Mouse (Mus musculus) heart, adult 2 months (tissue): ENCODE results near the gene Inpp5a. TPM values are rescaled to one million over a fixed set of nuclear protein-coding genes. Genes with fewer than 3 reads are reported as not detected.

Source experiments
- DNase-seq, 2 experiments: peaks; one replicate each; pipeline ENCODE4 v3.0.0; 2021
- H3K27ac ChIP-seq: fragments of 200-600 bp; 2 replicates; pipeline ENCODE4 v1.8.1; 2022
- H3K27me3 ChIP-seq: fragments of 200-500 bp; 2 replicates; pipeline ENCODE4 v1.6.1; 2012; ENCODE audit warnings: mild to moderate bottlenecking, low read length, inconsistent platforms, mixed read lengths; ENCODE audit not compliant: control insufficient read depth, insufficient read depth
- H3K36me3 ChIP-seq: fragments of 200-500 bp; 2 replicates; pipeline ENCODE4 v1.6.1; 2012; ENCODE audit warnings: low read length, inconsistent platforms; ENCODE audit not compliant: control insufficient read depth, insufficient read depth
- H3K4me1 ChIP-seq: fragments of 200-500 bp; 2 replicates; pipeline ENCODE4 v1.6.1; 2011; ENCODE audit warnings: low read length; ENCODE audit not compliant: control insufficient read depth, insufficient read depth
- H3K4me3 ChIP-seq: fragments of 200-600 bp; 2 replicates; pipeline ENCODE4 v1.8.1; 2022
- H3K79me2 ChIP-seq: fragments of 200-500 bp; replicated peaks from 2 replicates; pipeline ENCODE4 v1.6.1; 2012; ENCODE audit warnings: mild to moderate bottlenecking, inconsistent platforms, low read length, moderate library complexity, mixed read lengths; ENCODE audit not compliant: control insufficient read depth, insufficient read depth
- H3K9ac ChIP-seq: fragments of 200-500 bp; 2 replicates; pipeline ENCODE4 v1.6.1; 2012; ENCODE audit warnings: low read depth, mild to moderate bottlenecking, control low read depth, inconsistent platforms, low read length, mixed read lengths
- CTCF ChIP-seq: fragments of 200-600 bp; IDR thresholded peaks from 2 replicates; pipeline ENCODE4 v1.8.1; 2022; ENCODE audit warnings: antibody characterized with exemption, mild to moderate bottlenecking, moderate library complexity
- EP300 ChIP-seq: fragments of 200-500 bp; IDR thresholded peaks from 2 replicates; pipeline ENCODE4 v1.6.1; 2011; ENCODE audit warnings: low read depth, low read length, control low read depth; ENCODE audit not compliant: insufficient read depth
- POLR2A ChIP-seq: fragments of 200-500 bp; IDR thresholded peaks from 2 replicates; pipeline ENCODE4 v1.6.1; 2011; ENCODE audit warnings: mild to moderate bottlenecking, low read depth, low read length, control low read depth; ENCODE audit not compliant: insufficient read depth
- WGBS: fragments of 180-500 bp; shearing (Covaris S2); methylation state at CpG from one replicate; pipeline ENCODE4 v1.1.7; 2018; 5-methylcytosine and 5-hydroxymethylcytosine counted together
- intact Hi-C: fragments of 180-260 bp; cut with DNase I; formaldehyde crosslinking; loops from one replicate; pipeline ENCODE4 v1.15.1; 2025
- polyA plus RNA-seq: library from polyadenylated mRNA; depleted of rRNA; stranded (reverse); fragments of >200 nt; gene quantifications from 2 replicates; pipeline ENCODE4 v1.2.3, GENCODE M21; 2012
- total RNA-seq, 2 experiments: library from RNA; stranded (reverse); gene quantifications; 2 replicates each; pipeline ENCODE4 v1.2.3; 2021

Gene Inpp5a
- total and polyA plus RNA-seq, 3 experiments = 134 to 306 (median 280) TPM

GRCm38 (mm10) chr7:139479077-139479476 is 90.2 kb downstream of the Inpp5a start:
- Histone ChIP-seq H3K4me3 (no peak overlapping the region), H3K79me2 (peaks cover 8% of the 10 kb centered on the region), H3K27ac (no peak overlapping the region), H3K4me1 (peaks cover 4% of the 10 kb centered on the region), H3K9ac (no peak overlapping the region), H3K27me3 (no peaks in the 10 kb centered on the region), H3K36me3 (no peaks in the 10 kb centered on the region)
- WGBS = 38% methylated on average over 1 of the region's 1 CpGs
- TF ChIP-seq CTCF = no peak
- TF ChIP-seq EP300 = no peak
- TF ChIP-seq POLR2A = no peak
- DNase-seq = no peak
- intact Hi-C loops = no loop called here

GRCm38 (mm10) chr7:139479626-139480025 is 90.7 kb downstream of the Inpp5a start:
- Histone ChIP-seq H3K9ac (no peak overlapping the region), H3K4me1 (peaks cover 6% of the 10 kb centered on the region), H3K27me3 (no peaks in the 10 kb centered on the region), H3K79me2 (peaks cover 8% of the 10 kb centered on the region), H3K27ac (no peak overlapping the region), H3K36me3 (no peaks in the 10 kb centered on the region), H3K4me3 (no peak overlapping the region)
- TF ChIP-seq CTCF = no peak
- no peak for TF ChIP-seq EP300
- TF ChIP-seq POLR2A = no peak
- DNase-seq = no peak
- 84% methylated on average over 6 of the region's 6 CpGs for WGBS
- intact Hi-C loops = loop anchor here (10.0 kb wide), 1 partner anchor 355 kb away; no protein-coding TSS in a partner anchor

GRCm38 (mm10) chr7:139484206-139484955 is 95.5 kb downstream of the Inpp5a start:
- Histone ChIP-seq H3K4me3 (no peak overlapping the region), H3K36me3 (no peaks in the 10 kb centered on the region), H3K27ac (no peak overlapping the region), H3K79me2 (peaks cover 10% of the 10 kb centered on the region), H3K9ac (no peak overlapping the region), H3K27me3 (no peaks in the 10 kb centered on the region), H3K4me1 (peaks cover 5% of the 10 kb centered on the region)
- 47% methylated on average over 9 of the region's 9 CpGs for WGBS
- intact Hi-C loops = loop anchor here (10.0 kb wide), 1 partner anchor 360 kb away; no protein-coding TSS in a partner anchor
- DNase-seq = peak in 1 of 2 experiments; percentile 45
- TF ChIP-seq EP300 (0 out of 2 replicates have a peak, but pooled peaks have one; percentile 56), POLR2A (no peak), CTCF (peak; percentile 79)

- TF ChIP-seq CTCF = no peak
- TF ChIP-seq EP300 = no peak
- TF ChIP-seq POLR2A = no peak
- Histone ChIP-seq H3K27me3 (no peaks in the 10 kb centered on the region), H3K9ac (no peak overlapping the region), H3K4me1 (peaks cover 1% of the 10 kb centered on the region), H3K36me3 (no peaks in the 10 kb centered on the region), H3K27ac (no peak overlapping the region), H3K79me2 (peaks cover 8% of the 10 kb centered on the region), H3K4me3 (no peak overlapping the region)
- 78% methylated on average over 3 of the region's 3 CpGs for WGBS
- DNase-seq = no peak
- intact Hi-C loops = loop anchor here (5.0 to 10.0 kb wide), 2 partner anchors 93 to 365 kb away; partner anchors contain the start of gene Nkx6-2
These were observed 100.9 kb downstream of the Inpp5a start for GRCm38 (mm10) chr7:139489721-139490211.

GRCm38 (mm10) chr7:139492351-139492750 is 103.4 kb downstream of the Inpp5a start:
- H3K27me3 ChIP-seq = no peaks in the 10 kb centered on the region
- no peak overlapping the region for H3K9ac ChIP-seq
- no peaks in the 10 kb centered on the region for H3K36me3 ChIP-seq
- H3K27ac ChIP-seq = no peak overlapping the region
- DNase-seq = no peak
- no peak overlapping the region for H3K4me3 ChIP-seq
- 82% methylated on average over 4 of the region's 4 CpGs for WGBS
- peaks cover 1% of the 10 kb centered on the region; the same call in 1 of the 2 replicates for H3K79me2 ChIP-seq
- 0 out of 2 replicates have a peak, but pooled peaks cover 2% of the 10 kb centered on the region for H3K4me1 ChIP-seq
- intact Hi-C loops = no loop called here
- TF ChIP-seq POLR2A = no peak
- TF ChIP-seq CTCF = no peak
- TF ChIP-seq EP300 = no peak

- Histone ChIP-seq H3K27me3 (no peaks in the 10 kb centered on the region), H3K9ac (no peak overlapping the region), H3K36me3 (no peaks in the 10 kb centered on the region), H3K4me3 (no peak overlapping the region), H3K27ac (no peak overlapping the region), H3K4me1 (0 out of 2 replicates have a peak, but pooled peaks cover 2% of the 10 kb centered on the region), H3K79me2 (peaks cover 1% of the 10 kb centered on the region; the same call in 1 of the 2 replicates)
- 62% methylated on average over 2 of the region's 2 CpGs for WGBS
- TF ChIP-seq CTCF = peak; percentile 50
- no peak for TF ChIP-seq POLR2A
- no peak for TF ChIP-seq EP300
- DNase-seq = no peak
- intact Hi-C loops = no loop called here
These were observed 104.0 kb downstream of the Inpp5a start for GRCm38 (mm10) chr7:139492946-139493345.
